Comparison of ENCODE assay signal across 19 mouse cellular contexts in the genomic region with DNA sequence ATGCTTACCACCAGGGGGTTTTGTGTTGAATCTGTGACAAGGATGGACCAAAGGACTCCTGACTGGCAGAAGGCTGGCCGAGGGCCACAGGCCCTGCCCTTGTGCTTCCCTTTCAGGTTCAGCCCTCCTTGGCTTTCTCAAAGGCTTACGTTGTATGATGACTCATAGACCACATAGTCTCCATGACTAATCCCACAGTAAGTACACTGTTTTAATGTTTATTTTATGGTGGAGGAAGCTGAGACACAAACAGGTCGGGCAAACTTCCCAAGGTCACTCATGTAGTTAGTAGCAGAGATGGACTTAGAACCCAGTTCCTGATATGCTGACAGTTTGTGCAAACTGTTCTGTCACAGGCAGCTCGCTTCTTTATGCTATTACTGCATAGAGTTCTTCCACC. TPM values are rescaled to one million over a fixed set of nuclear protein-coding genes. Genes with fewer than 3 reads are reported as not detected.
A peak's percentile ranks its signal among the peaks of the same experiment; 100 is the strongest.
DNase-seq lines count a peak whose midpoint lies in the region; ATAC-seq and TF ChIP-seq lines count a peak whose summit lies in the region.
"Had no signal": no experiment of that assay in that cellular context is flagged by ENCODE, and none has a peak within 500 bp of the region (broad histone marks: within the 10 kb centered on the region; RNA-seq: fewer than 3 reads in every experiment).

No protein-coding gene starts in this region.

- no peaks in the 10 kb centered on the region for H3K4me1 ChIP-seq in lung, postnatal 0 days (ENCODE audit: insufficient read depth, low read depth, low read length)
- no peaks in the 10 kb centered on the region for H3K4me1 ChIP-seq in stomach, embryonic 15.5 days
- H3K4me1 ChIP-seq: forebrain, embryonic 15.5 days; heart, embryonic 13.5 days; liver, embryonic 15.5 days had no signal

- no peaks in the 10 kb centered on the region for H3K36me3 ChIP-seq in lung, postnatal 0 days (ENCODE audit: insufficient read depth, low read length)
- H3K36me3 ChIP-seq in stomach, embryonic 15.5 days: no peaks in the 10 kb centered on the region
- H3K36me3 ChIP-seq: forebrain, embryonic 15.5 days; G1E; heart, embryonic 13.5 days; liver, embryonic 15.5 days had no signal

- no peaks in the 10 kb centered on the region for H3K27me3 ChIP-seq in lung, postnatal 0 days (replicated peaks; ENCODE audit: insufficient read depth, low read length)
- H3K27me3 ChIP-seq in stomach, embryonic 15.5 days (replicated peaks): no peaks in the 10 kb centered on the region
- H3K27me3 ChIP-seq: forebrain, embryonic 15.5 days; heart, embryonic 13.5 days; liver, embryonic 15.5 days had no signal

- H3K27ac ChIP-seq in lung, postnatal 0 days (ENCODE audit: low read length): no peak overlapping the region
- no peak overlapping the region for H3K27ac ChIP-seq in stomach, embryonic 15.5 days
- H3K27ac ChIP-seq: forebrain, embryonic 15.5 days; heart, embryonic 13.5 days; hindbrain, embryonic 14.5 days; liver, embryonic 15.5 days had no signal

- peak; percentile 20 for TF ChIP-seq CTCF in lung, postnatal 0 days (IDR thresholded peaks at IDR 0.05)

- peak; percentile 55; the same call in 1 of the 2 replicates for TF ChIP-seq EP300 in lung, postnatal 0 days (IDR thresholded peaks at IDR 0.05)

- 44% methylated on average over 4 of the region's 4 CpGs for whole genome bisulfite sequencing in lung, postnatal 0 days
- WGBS in stomach, embryonic 15.5 days: 56% methylated on average over 4 of the region's 4 CpGs

- peak; percentile 6 for DNase-seq in adrenal gland, postnatal 10 days
- DNase-seq in adrenal gland, postnatal 4 days (ENCODE audit: low spot score in 2 of 2): no peak
- DNase-seq in lung, postnatal 0 days (ENCODE audit: low spot score): peak; percentile 44
- DNase-seq in lung, postnatal 25 days (ENCODE audit: low spot score): no peak
- peak; percentile 24 to 28 for DNase-seq in adrenal gland, postnatal 36 days
- no peak for DNase-seq in spleen, postnatal 10 days (ENCODE audit: low spot score in 2 of 2)
- no peak for DNase-seq in kidney, postnatal 14 days
- DNase-seq: cerebellum, adult 11 months; gastrocnemius, postnatal 36 days; kidney, postnatal 36 days; thymus, postnatal 25 days had no signal

- H3K9me3 ChIP-seq in lung, postnatal 0 days (ENCODE audit: low read length): no peaks in the 10 kb centered on the region
- H3K9me3 ChIP-seq in stomach, embryonic 15.5 days: no peaks in the 10 kb centered on the region
- H3K9me3 ChIP-seq: forebrain, embryonic 15.5 days; heart, embryonic 13.5 days had no signal

- peak; percentile 72 for ATAC-seq in lung, postnatal 0 days
- ATAC-seq in stomach, embryonic 15.5 days (ENCODE audit: insufficient read depth, low FRiP score, low read depth): peak; percentile 75; the same call in 1 of the 2 replicates
- ATAC-seq: forebrain, embryonic 15.5 days had no signal

- H3K9ac ChIP-seq in lung, postnatal 0 days (replicated peaks; ENCODE audit: low read depth): no peak overlapping the region
- H3K9ac ChIP-seq in stomach, embryonic 15.5 days: no peak overlapping the region
- H3K9ac ChIP-seq: forebrain, embryonic 15.5 days; heart, embryonic 13.5 days; hindbrain, embryonic 14.5 days; liver, embryonic 15.5 days had no signal

- no peak overlapping the region for H3K4me2 ChIP-seq in lung, postnatal 0 days (replicated peaks; ENCODE audit: low read depth, low read length)
- no peak overlapping the region for H3K4me2 ChIP-seq in stomach, embryonic 15.5 days
- H3K4me2 ChIP-seq: forebrain, embryonic 15.5 days; heart, embryonic 13.5 days; hindbrain, embryonic 14.5 days; liver, embryonic 15.5 days had no signal

- no peak overlapping the region for H3K4me3 ChIP-seq in lung, postnatal 0 days (ENCODE audit: low read depth, low read length)
- H3K4me3 ChIP-seq in stomach, embryonic 15.5 days (replicated peaks): no peak overlapping the region
- H3K4me3 ChIP-seq: forebrain, embryonic 15.5 days; heart, embryonic 13.5 days; liver, embryonic 15.5 days had no signal

RNA-seq across cellular contexts. Expression of gene 2310061N02Rik, which starts 3.0 kb away (rescaled TPM):
- total RNA-seq in adrenal gland, postnatal 10 days (2021): not detected
- not detected for total RNA-seq in adrenal gland, postnatal 4 days (2021)
- not detected in 2 replicates for polyA plus RNA-seq in lung, postnatal 0 days (2015; fragmentation: Nextera tagmentation; extraction: Ambion mirVana)
- total RNA-seq in adrenal gland, postnatal 36 days (2021): not detected
- not detected in 2 replicates for polyA plus RNA-seq in stomach, embryonic 15.5 days (2015; fragmentation: Nextera tagmentation; extraction: Ambion mirVana)
- total RNA-seq: G1E; gastrocnemius, postnatal 36 days; neutrophil, adult 5-6 weeks had no signal
- polyA plus RNA-seq: C2C12; forebrain, embryonic 15.5 days; G1E; heart, embryonic 13.5 days; hindbrain, embryonic 14.5 days; liver, embryonic 15.5 days had no signal

RNA-seq across cellular contexts. Expression of gene Krtap13-1, which starts 17.9 kb away (rescaled TPM):
- not detected for total RNA-seq in adrenal gland, postnatal 10 days (2021)
- not detected for total RNA-seq in adrenal gland, postnatal 4 days (2021)
- polyA plus RNA-seq in lung, postnatal 0 days (2015; fragmentation: Nextera tagmentation; extraction: Ambion mirVana): not detected in 2 replicates
- total RNA-seq in adrenal gland, postnatal 36 days (2021): not detected
- polyA plus RNA-seq in stomach, embryonic 15.5 days (2015; fragmentation: Nextera tagmentation; extraction: Ambion mirVana): not detected in 2 replicates
- total RNA-seq: gastrocnemius, postnatal 36 days; neutrophil, adult 5-6 weeks had no signal
- polyA plus RNA-seq: C2C12; forebrain, embryonic 15.5 days; G1E; heart, embryonic 13.5 days; hindbrain, embryonic 14.5 days; liver, embryonic 15.5 days had no signal

RNA-seq across cellular contexts. Expression of gene Krtap27-1, which starts 39.3 kb away (rescaled TPM):
- total RNA-seq in adrenal gland, postnatal 10 days (2021): not detected
- not detected for total RNA-seq in adrenal gland, postnatal 4 days (2021)
- not detected in 2 replicates for polyA plus RNA-seq in lung, postnatal 0 days (2015; fragmentation: Nextera tagmentation; extraction: Ambion mirVana)
- total RNA-seq in adrenal gland, postnatal 36 days (2021): not detected
- not detected in 2 replicates for polyA plus RNA-seq in stomach, embryonic 15.5 days (2015; fragmentation: Nextera tagmentation; extraction: Ambion mirVana)
- total RNA-seq: G1E; gastrocnemius, postnatal 36 days; neutrophil, adult 5-6 weeks had no signal
- polyA plus RNA-seq: C2C12; forebrain, embryonic 15.5 days; G1E; heart, embryonic 13.5 days; hindbrain, embryonic 14.5 days; liver, embryonic 15.5 days had no signal

RNA-seq across cellular contexts. Expression of gene Krtap13, which starts 40.7 kb away (rescaled TPM):
- not detected for total RNA-seq in adrenal gland, postnatal 10 days (2021)
- not detected for total RNA-seq in adrenal gland, postnatal 4 days (2021)
- polyA plus RNA-seq in lung, postnatal 0 days (2015; fragmentation: Nextera tagmentation; extraction: Ambion mirVana): not detected in 2 replicates
- not detected for total RNA-seq in adrenal gland, postnatal 36 days (2021)
- not detected in 2 replicates for polyA plus RNA-seq in stomach, embryonic 15.5 days (2015; fragmentation: Nextera tagmentation; extraction: Ambion mirVana)
- total RNA-seq: G1E; gastrocnemius, postnatal 36 days; neutrophil, adult 5-6 weeks had no signal
- polyA plus RNA-seq: C2C12; forebrain, embryonic 15.5 days; G1E; heart, embryonic 13.5 days; hindbrain, embryonic 14.5 days; liver, embryonic 15.5 days had no signal

RNA-seq across cellular contexts. Expression of gene 2310034C09Rik, which starts 47.9 kb away (rescaled TPM):
- total RNA-seq in adrenal gland, postnatal 10 days (2021): not detected
- not detected for total RNA-seq in adrenal gland, postnatal 4 days (2021)
- not detected in 2 replicates for polyA plus RNA-seq in lung, postnatal 0 days (2015; fragmentation: Nextera tagmentation; extraction: Ambion mirVana)
- not detected for total RNA-seq in adrenal gland, postnatal 36 days (2021)
- polyA plus RNA-seq in stomach, embryonic 15.5 days (2015; fragmentation: Nextera tagmentation; extraction: Ambion mirVana): not detected in 2 replicates
- total RNA-seq: G1E; gastrocnemius, postnatal 36 days; neutrophil, adult 5-6 weeks had no signal
- polyA plus RNA-seq: C2C12; forebrain, embryonic 15.5 days; G1E; heart, embryonic 13.5 days; hindbrain, embryonic 14.5 days; liver, embryonic 15.5 days had no signal

Comparison
In these comparisons a context has a peak if more than half of its experiments do, and no peak if none do; other contexts are left out.
1. DNase-seq: peak in adrenal gland, postnatal 10 days (single experiment), lung, postnatal 0 days (single experiment) and adrenal gland, postnatal 36 days (2 of 2); none in adrenal gland, postnatal 4 days (0 of 2), lung, postnatal 25 days (single experiment), spleen, postnatal 10 days (0 of 2) and kidney, postnatal 14 days (single experiment).